Mouse (Mus musculus) myocyte (in vitro differentiated cells): ENCODE results near the gene Brsk1. TPM values are rescaled to one million over a fixed set of nuclear protein-coding genes. Genes with fewer than 3 reads are reported as not detected.

ENCODE experiments used
- H3K27me3 ChIP-seq: one replicate; pipeline ENCODE4 v1.6.1; 2011; ENCODE audit not compliant: control insufficient read depth, insufficient read depth, insufficient read length
- H3K36me3 ChIP-seq: one replicate; pipeline ENCODE4 v1.6.1; 2011; ENCODE audit not compliant: control insufficient read depth, insufficient read depth
- H3K4me2 ChIP-seq: one replicate; pipeline ENCODE4 v1.6.1; 2011; ENCODE audit warnings: low read depth, control low read depth
- H3K4me3 ChIP-seq: one replicate; pipeline ENCODE4 v1.5.1; 2011; ENCODE audit warnings: mild to moderate bottlenecking, control low read depth, moderate library complexity
- H3K79me2 ChIP-seq: one replicate; pipeline ENCODE4 v1.6.1; 2011; ENCODE audit not compliant: control insufficient read depth, insufficient read depth
- H3ac ChIP-seq: one replicate; pipeline ENCODE4 v1.6.1; 2011; ENCODE audit not compliant: control insufficient read depth, insufficient read length
- CEBPB ChIP-seq: IDR thresholded peaks from 2 replicates; pipeline ENCODE4 v1.6.1; 2011; ENCODE audit warnings: mild to moderate bottlenecking, moderate library complexity; ENCODE audit not compliant: poor library complexity, insufficient read depth, severe bottlenecking
- E2F4 ChIP-seq: IDR thresholded peaks from one replicate; pipeline ENCODE4 v1.6.1; 2011; ENCODE audit warnings: mild to moderate bottlenecking, control low read depth, moderate library complexity; ENCODE audit not compliant: insufficient read depth
- MAX ChIP-seq: IDR thresholded peaks from one replicate; pipeline ENCODE4 v1.6.1; 2011; ENCODE audit warnings: low read depth, mild to moderate bottlenecking, control low read depth
- MYOD1 ChIP-seq, 3 experiments: IDR thresholded peaks; one replicate each; pipeline ENCODE4 v1.6.1; 2011; ENCODE audit warnings: control low read depth in 2 of 3, low read depth in 2 of 3, mild to moderate bottlenecking in 2 of 3, moderate library complexity in 1 of 3; ENCODE audit not compliant: insufficient read length in 2 of 3, control insufficient read depth in 1 of 3
- MYOG ChIP-seq, 3 experiments: IDR thresholded peaks; one replicate each; pipeline ENCODE4 v1.6.1; 2011; ENCODE audit warnings: control low read depth in 2 of 3, low read depth in 2 of 3, mild to moderate bottlenecking in 2 of 3; ENCODE audit not compliant: insufficient read length in 2 of 3, control insufficient read depth in 1 of 3, insufficient read depth in 1 of 3
- POLR2A ChIP-seq: IDR thresholded peaks from one replicate; pipeline ENCODE4 v1.6.1; 2011; ENCODE audit warnings: low read depth, mild to moderate bottlenecking, control low read depth, moderate library complexity; ENCODE audit not compliant: insufficient read length
- POLR2AphosphoS2 ChIP-seq: IDR thresholded peaks from one replicate; pipeline ENCODE4 v1.6.1; 2011; ENCODE audit warnings: low read depth, control low read depth; ENCODE audit not compliant: insufficient read length
- REST ChIP-seq: IDR thresholded peaks from one replicate; pipeline ENCODE4 v1.6.1; 2011; ENCODE audit warnings: mild to moderate bottlenecking, control low read depth, moderate library complexity; ENCODE audit not compliant: insufficient read depth, insufficient read length
- SRF ChIP-seq: IDR thresholded peaks from one replicate; pipeline ENCODE4 v1.6.1; 2011; ENCODE audit warnings: low read depth; ENCODE audit not compliant: control insufficient read depth, insufficient read length
- TCF12 ChIP-seq: IDR thresholded peaks from one replicate; pipeline ENCODE4 v1.6.1; 2011; ENCODE audit warnings: mild to moderate bottlenecking, control low read depth; ENCODE audit not compliant: poor library complexity, insufficient read depth, severe bottlenecking
- TCF3 ChIP-seq: IDR thresholded peaks from one replicate; pipeline ENCODE4 v1.6.1; 2011; ENCODE audit warnings: low read depth, control low read depth; ENCODE audit not compliant: insufficient read length
- USF1 ChIP-seq: IDR thresholded peaks from one replicate; pipeline ENCODE4 v1.6.1; 2011; ENCODE audit warnings: low read depth, mild to moderate bottlenecking, control low read depth, moderate library complexity
- polyA plus RNA-seq: library from polyadenylated mRNA; unstranded; fragments of >200 nt; fragmentation: generic; extraction: Trizol; gene quantifications from one replicate; pipeline ENCODE4 v1.2.1, GENCODE M21; 2012; ENCODE audit warnings: missing spikeins

Gene Brsk1
- polyA plus RNA-seq, 1 experiment: 7.0 TPM

- peak within 1 kb of the TSS; percentile 84 for H3K4me3 ChIP-seq
- H3ac ChIP-seq: no peak within 1 kb of the TSS
- H3K36me3 ChIP-seq: no peaks in the 10 kb centered on the region
- H3K4me2 ChIP-seq: peak within 1 kb of the TSS; percentile 89
- no peaks in the 10 kb centered on the region for H3K79me2 ChIP-seq
- TF ChIP-seq MYOD1 (IDR thresholded peaks at IDR 0.05; ENCODE audit: control insufficient read depth in 1 of 3, insufficient read length in 2 of 3, low read depth in 2 of 3) (no peak), CEBPB (no peak), POLR2A (peak; percentile 45)
- no peaks in the 10 kb centered on the region for H3K27me3 ChIP-seq
Measured at GRCm38 (mm10) chr7:4684632-4685417, 5.6 kb upstream of the Brsk1 start, which contains the start of gene Hspbp1. Gene Hspbp1 (minus strand): TSS chr7:4685068.

GRCm38 (mm10) chr7:4690951-4691653, 698 bp downstream of the Brsk1 start:
- H3K4me3 ChIP-seq: peak overlapping the region; percentile 13
- H3K27me3 ChIP-seq: no peaks in the 10 kb centered on the region
- no peak for TF ChIP-seq SRF
- TF ChIP-seq USF1: no peak
- no peaks in the 10 kb centered on the region for H3K36me3 ChIP-seq
- no peak overlapping the region for H3ac ChIP-seq
- H3K4me2 ChIP-seq: peak overlapping the region; percentile 58
- no peaks in the 10 kb centered on the region for H3K79me2 ChIP-seq

GRCm38 (mm10) chr7:4693004-4693403, 2.6 kb downstream of the Brsk1 start:
- H3K4me3 ChIP-seq: no peak overlapping the region
- no peak overlapping the region for H3ac ChIP-seq
- no peaks in the 10 kb centered on the region for H3K79me2 ChIP-seq
- no peak overlapping the region for H3K4me2 ChIP-seq
- TF ChIP-seq MYOG (IDR thresholded peaks at IDR 0.05; ENCODE audit: control insufficient read depth in 1 of 3, insufficient read depth in 1 of 3, insufficient read length in 2 of 3, low read depth in 2 of 3) (no peak), REST (no peak), POLR2A (no peak), POLR2AphosphoS2 (no peak), CEBPB (no peak), TCF12 (no peak), USF1 (no peak), MYOD1 (IDR thresholded peaks at IDR 0.05; ENCODE audit: control insufficient read depth in 1 of 3, insufficient read length in 2 of 3, low read depth in 2 of 3) (no peak), TCF3 (no peak), SRF (no peak), E2F4 (no peak)
- no peaks in the 10 kb centered on the region for H3K36me3 ChIP-seq
- no peaks in the 10 kb centered on the region for H3K27me3 ChIP-seq

GRCm38 (mm10) chr7:4702334-4702733, 11.9 kb downstream of the Brsk1 start:
- Histone ChIP-seq H3K4me2 (no peak overlapping the region), H3ac (no peak overlapping the region), H3K4me3 (no peak overlapping the region), H3K36me3 (no peaks in the 10 kb centered on the region), H3K27me3 (no peaks in the 10 kb centered on the region), H3K79me2 (no peaks in the 10 kb centered on the region)
- TF ChIP-seq MAX: no peak
- no peak for TF ChIP-seq SRF
- no peak for TF ChIP-seq REST
- TF ChIP-seq POLR2AphosphoS2: no peak
- no peak for TF ChIP-seq E2F4
- TF ChIP-seq POLR2A: no peak
- no peak for TF ChIP-seq USF1
- TF ChIP-seq TCF12: no peak
- no peak for TF ChIP-seq TCF3
- TF ChIP-seq MYOD1 (IDR thresholded peaks at IDR 0.05; ENCODE audit: control insufficient read depth in 1 of 3, insufficient read length in 2 of 3, low read depth in 2 of 3): no peak
- no peak for TF ChIP-seq MYOG (IDR thresholded peaks at IDR 0.05; ENCODE audit: control insufficient read depth in 1 of 3, insufficient read depth in 1 of 3, insufficient read length in 2 of 3, low read depth in 2 of 3)
- no peak for TF ChIP-seq CEBPB

GRCm38 (mm10) chr7:4703195-4703594, 12.8 kb downstream of the Brsk1 start:
- TF ChIP-seq REST: no peak
- no peaks in the 10 kb centered on the region for H3K27me3 ChIP-seq
- no peak overlapping the region for H3ac ChIP-seq
- no peak overlapping the region for H3K4me3 ChIP-seq
- H3K36me3 ChIP-seq: no peaks in the 10 kb centered on the region
- no peak overlapping the region for H3K4me2 ChIP-seq
- H3K79me2 ChIP-seq: no peaks in the 10 kb centered on the region
